Mouse (Mus musculus) G1E (cell line): ENCODE results near the gene Lrch1.

Experiments used
- CTCF ChIP-seq: IDR thresholded peaks from 2 replicates; pipeline ENCODE4 v1.5.1; 2012; ENCODE audit warnings: low read depth, low read length, inconsistent platforms, mixed read lengths
- GATA1 ChIP-seq: IDR thresholded peaks from 2 replicates; pipeline ENCODE4 v1.6.1; 2012; ENCODE audit warnings: borderline replicate concordance, low read length, inconsistent platforms, mixed read lengths
- GATA2 ChIP-seq: IDR thresholded peaks from 2 replicates; pipeline ENCODE4 v1.6.1; 2012; ENCODE audit warnings: low read depth, low read length, inconsistent platforms, borderline replicate concordance
- TAL1 ChIP-seq: conservative IDR thresholded peaks from 2 replicates; pipeline ENCODE4 v1.6.1; 2012; ENCODE audit warnings: low read depth, low read length, inconsistent platforms, mixed read lengths

DNA sequence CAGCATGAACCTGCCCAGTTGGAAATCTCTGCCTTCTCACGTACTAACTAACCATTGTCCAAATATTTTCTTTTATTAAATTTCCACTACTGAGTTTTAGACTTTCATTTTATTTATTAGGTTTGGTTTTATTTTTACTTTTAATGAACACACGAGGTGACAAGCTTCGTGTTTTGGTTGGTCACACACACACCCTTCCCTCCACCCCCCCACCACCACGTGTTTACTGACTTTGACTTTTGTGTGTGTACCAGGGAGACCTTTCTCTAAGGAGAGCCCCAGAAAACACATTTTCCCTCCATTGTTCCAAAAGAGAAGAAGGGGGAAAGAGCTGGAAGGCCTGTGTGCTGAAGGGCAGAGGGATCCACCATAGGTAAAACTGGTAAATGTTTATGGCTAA lies 38.0 kb upstream of the Lrch1 start:
- TF ChIP-seq CTCF (no peak), GATA2 (no peak), TAL1 (no peak), GATA1 (no peak)
